Mouse (Mus musculus) stomach, embryonic 15.5 days (tissue): ENCODE data around the gene Fam43a. TPM values are rescaled to one million over a fixed set of nuclear protein-coding genes. Genes with fewer than 3 reads are reported as not detected.

Experiments used
- ATAC-seq: fragments of 200-750 bp; cut with Nextera tagmentation; 2 replicates; pipeline ENCODE4 v1.8.0; 2017; ENCODE audit warnings: low read depth, moderate number of reproducible peaks, moderate TSS enrichment; ENCODE audit not compliant: insufficient read depth, low FRiP score
- H3K27ac ChIP-seq: fragments of 300-500 bp; sonication (generic); 2 replicates; pipeline ENCODE4 v1.5.1; 2015; ENCODE audit warnings: mild to moderate bottlenecking, inconsistent platforms
- H3K27me3 ChIP-seq: fragments of 300-500 bp; sonication (generic); replicated peaks from 2 replicates; pipeline ENCODE4 v1.6.1; 2015; ENCODE audit warnings: inconsistent platforms
- H3K36me3 ChIP-seq: fragments of 300-500 bp; sonication (generic); 2 replicates; pipeline ENCODE4 v1.6.1; 2015; ENCODE audit warnings: inconsistent platforms
- H3K4me1 ChIP-seq: fragments of 300-500 bp; sonication (generic); 2 replicates; pipeline ENCODE4 v1.6.1; 2015; ENCODE audit warnings: inconsistent platforms
- H3K4me2 ChIP-seq: fragments of 300-500 bp; sonication (generic); 2 replicates; pipeline ENCODE4 v1.6.1; 2015; ENCODE audit warnings: mild to moderate bottlenecking, inconsistent platforms
- H3K4me3 ChIP-seq: fragments of 300-500 bp; sonication (generic); replicated peaks from 2 replicates; pipeline ENCODE4 v1.5.1; 2015; ENCODE audit warnings: inconsistent platforms
- H3K9ac ChIP-seq: fragments of 300-500 bp; sonication (generic); 2 replicates; pipeline ENCODE4 v1.6.1; 2015; ENCODE audit warnings: inconsistent platforms
- H3K9me3 ChIP-seq: fragments of 300-500 bp; sonication (generic); 2 replicates; pipeline ENCODE4 v1.6.1; 2016; ENCODE audit warnings: inconsistent platforms
- WGBS: fragments of 180-500 bp; shearing (Covaris S2); methylation state at CpG from one replicate; pipeline ENCODE4 v1.1.7; 2015; 5-methylcytosine and 5-hydroxymethylcytosine counted together
- polyA plus RNA-seq: library from polyadenylated mRNA; unstranded; fragments of >200 nt; fragmentation: Nextera tagmentation; extraction: Ambion mirVana; gene quantifications from 2 replicates; pipeline ENCODE4 v1.2.1, GENCODE M21; 2015

Gene Fam43a
- polyA plus RNA-seq, 1 experiment from 2014 or later: 16.8 TPM

DNA sequence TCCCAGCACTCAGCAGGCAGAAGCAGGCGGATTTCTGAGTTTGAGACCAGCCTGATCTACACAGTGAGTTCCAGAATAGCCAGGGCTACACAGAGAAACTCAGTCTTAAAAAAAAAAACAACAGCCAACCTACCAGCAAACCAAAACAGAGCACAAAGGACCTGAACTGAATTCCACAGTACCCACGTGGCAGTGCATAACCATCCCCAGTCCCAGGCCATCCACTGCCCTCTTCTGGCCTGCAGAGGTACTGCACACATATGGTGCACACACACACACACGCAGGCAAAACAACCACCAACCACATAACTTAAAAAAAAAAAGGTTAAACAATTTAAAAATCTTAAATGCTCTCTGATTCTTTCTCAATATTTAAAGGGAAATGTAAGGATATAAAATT lies 42.7 kb downstream of the Fam43a start:
- Histone ChIP-seq H3K9ac (no peak overlapping the region), H3K36me3 (no peaks in the 10 kb centered on the region), H3K27ac (no peak overlapping the region), H3K27me3 (no peaks in the 10 kb centered on the region), H3K9me3 (no peaks in the 10 kb centered on the region), H3K4me2 (no peak overlapping the region), H3K4me1 (no peaks in the 10 kb centered on the region), H3K4me3 (no peak overlapping the region)
- no peak for ATAC-seq
- 80% methylated on average over 3 of the region's 3 CpGs for WGBS

DNA sequence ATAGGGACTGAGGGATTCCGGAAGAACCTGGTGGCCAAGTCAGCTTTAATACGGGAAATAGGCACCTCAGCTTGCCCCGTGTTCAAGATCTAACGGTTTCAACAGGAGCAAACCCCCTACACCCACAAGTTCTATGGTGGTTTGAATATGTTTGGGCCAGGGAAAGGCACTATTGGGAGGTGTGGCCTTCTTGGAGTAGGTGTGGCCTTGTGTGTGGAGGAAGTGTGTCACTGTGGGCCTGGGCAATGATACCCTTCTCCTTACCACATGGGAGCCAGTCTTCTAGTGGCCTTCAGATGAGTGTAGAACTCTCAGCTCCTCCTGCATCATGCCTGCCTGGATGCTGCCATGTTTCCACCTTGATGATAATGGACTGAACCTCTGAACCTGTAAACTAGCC lies 45.5 kb downstream of the Fam43a start:
- H3K9ac ChIP-seq: no peak overlapping the region
- WGBS: 98% methylated on average over 4 of the region's 4 CpGs
- H3K4me1 ChIP-seq: no peaks in the 10 kb centered on the region
- H3K27me3 ChIP-seq: no peaks in the 10 kb centered on the region
- H3K27ac ChIP-seq: no peak overlapping the region
- H3K4me3 ChIP-seq: no peak overlapping the region
- no peak overlapping the region for H3K4me2 ChIP-seq
- ATAC-seq: no peak
- H3K9me3 ChIP-seq: no peaks in the 10 kb centered on the region
- no peaks in the 10 kb centered on the region for H3K36me3 ChIP-seq

DNA sequence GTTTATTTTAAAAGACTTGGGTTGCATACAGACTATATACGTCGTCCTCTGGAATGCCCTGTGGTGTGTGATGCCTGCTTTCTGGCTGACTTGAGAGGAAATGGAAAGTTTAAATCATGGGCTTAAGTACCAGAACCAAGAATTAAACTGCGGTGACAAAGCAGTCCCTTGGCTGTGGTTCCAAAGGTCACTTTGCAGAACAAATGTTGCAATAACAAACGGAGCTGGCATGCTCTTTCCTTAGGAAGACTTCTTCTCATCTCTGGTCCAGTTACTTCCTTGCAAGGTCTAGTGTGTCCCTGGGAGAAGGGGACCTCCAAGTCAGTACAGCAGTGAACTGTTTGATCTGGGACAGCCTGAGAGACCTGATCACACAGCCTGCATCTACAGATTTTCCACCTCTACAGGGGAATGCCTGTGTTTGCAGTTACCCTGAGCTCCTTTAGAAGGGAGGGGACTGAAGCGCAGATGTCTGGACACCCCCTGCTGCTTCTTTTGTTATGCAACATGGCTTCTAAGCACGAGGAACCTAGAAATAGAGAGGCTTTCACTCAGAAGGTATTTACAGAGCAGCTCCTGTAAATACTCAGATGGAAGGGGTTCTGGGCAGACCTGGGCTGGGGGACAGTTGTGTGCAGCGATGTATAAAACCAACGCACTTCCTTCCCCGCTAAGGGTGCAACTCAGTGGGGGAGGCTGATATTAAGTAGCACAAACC lies 46.5 kb downstream of the Fam43a start:
- Histone ChIP-seq H3K27me3 (no peaks in the 10 kb centered on the region), H3K27ac (no peak overlapping the region), H3K4me3 (no peak overlapping the region), H3K4me2 (no peak overlapping the region), H3K9me3 (no peaks in the 10 kb centered on the region), H3K9ac (no peak overlapping the region), H3K36me3 (no peaks in the 10 kb centered on the region), H3K4me1 (no peaks in the 10 kb centered on the region)
- ATAC-seq: no peak
- 30% methylated on average over 9 of the region's 9 CpGs for WGBS

DNA sequence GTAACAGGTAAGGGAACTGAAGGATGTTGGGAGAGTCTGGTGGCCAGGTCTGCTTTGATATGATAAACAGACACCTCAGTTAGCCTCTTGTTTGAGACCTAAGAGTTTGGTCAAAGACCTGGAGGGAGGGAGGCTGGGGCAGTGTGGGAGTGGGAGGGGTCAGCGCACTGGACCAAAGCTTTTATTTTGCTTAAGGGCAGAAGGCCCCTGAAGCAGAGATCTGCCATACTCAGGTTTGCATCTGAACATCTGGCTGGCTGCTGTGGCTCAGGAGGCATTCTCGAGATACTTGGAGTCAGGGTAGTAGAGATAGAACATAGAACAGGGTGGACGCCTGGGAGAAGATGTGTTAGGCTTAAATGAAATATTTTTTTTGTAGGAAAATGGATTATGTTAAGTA lies 47.3 kb downstream of the Fam43a start:
- Histone ChIP-seq H3K9ac (no peak overlapping the region), H3K4me1 (no peaks in the 10 kb centered on the region), H3K4me2 (no peak overlapping the region), H3K27me3 (no peaks in the 10 kb centered on the region), H3K4me3 (no peak overlapping the region), H3K27ac (no peak overlapping the region), H3K36me3 (no peaks in the 10 kb centered on the region), H3K9me3 (no peaks in the 10 kb centered on the region)
- ATAC-seq: no peak
- WGBS: 77% methylated on average over 3 of the region's 3 CpGs

- 58% methylated on average over 1 of the region's 1 CpGs for WGBS
- H3K36me3 ChIP-seq: no peaks in the 10 kb centered on the region
- H3K27ac ChIP-seq: no peak overlapping the region
- no peak overlapping the region for H3K9ac ChIP-seq
- 0 out of 2 replicates have a peak, but pooled peaks cover 3% of the 10 kb centered on the region for H3K4me1 ChIP-seq
- no peak overlapping the region for H3K4me2 ChIP-seq
- no peak for ATAC-seq
- no peak overlapping the region for H3K4me3 ChIP-seq
- no peaks in the 10 kb centered on the region for H3K27me3 ChIP-seq
- H3K9me3 ChIP-seq: no peaks in the 10 kb centered on the region
Observed at GRCm38 (mm10) chr16:30651292-30651691, 51.8 kb downstream of the Fam43a start.

Other genes starting within 250 kb of the Fam43a start
- gene Atp13a3, start 193.7 kb upstream of the Fam43a start, polyA plus RNA-seq: 14.1 and 14.7 TPM in 2 replicates
- gene Tmem44, start 48.9 kb upstream of the Fam43a start, polyA plus RNA-seq: 11.7 and 13.6 TPM in 2 replicates
- 56.1 and 61.4 TPM in 2 replicates for gene Lsg1, start 12.1 kb upstream of the Fam43a start, polyA plus RNA-seq